Mouse (Mus musculus) right cerebral cortex, postnatal 36 days (tissue): ENCODE data around the gene Zfp69.

Experiments used
- DNase-seq, 2 experiments: peaks; one replicate each; pipeline ENCODE4 v3.0.0; 2022; ENCODE audit warnings: low spot score in 2 of 2, mixed read lengths in 1 of 2

The Zfp69 gene

GRCm38 (mm10) chr4:120951428-120951973 is at the start of gene Zfp69:
Zfp69 (minus strand) TSS chr4:120951699.
- peak; percentile 67 to 70 for DNase-seq

- no peak for DNase-seq
These were observed 49.5 kb upstream of the Zfp69 start for GRCm38 (mm10) chr4:121001042-121001441.

GRCm38 (mm10) chr4:120995911-120996310 is 44.4 kb upstream of the Zfp69 start:
- DNase-seq: no peak

- no peak for DNase-seq
These were observed 41.5 kb upstream of the Zfp69 start for GRCm38 (mm10) chr4:120993025-120993424.

GRCm38 (mm10) chr4:120992284-120992683 is 40.8 kb upstream of the Zfp69 start:
- DNase-seq: no peak

- no peak for DNase-seq
These were observed 35.8 kb upstream of the Zfp69 start for GRCm38 (mm10) chr4:120987319-120987718.

GRCm38 (mm10) chr4:120986446-120986845 is 34.9 kb upstream of the Zfp69 start:
- DNase-seq: no peak

- DNase-seq: no peak
These were observed 26.7 kb upstream of the Zfp69 start for GRCm38 (mm10) chr4:120978221-120978620.

- DNase-seq: no peak
These were observed 23.9 kb upstream of the Zfp69 start for GRCm38 (mm10) chr4:120975428-120975734.

- peak; percentile 37 to 51 for DNase-seq
These were observed 23.4 kb upstream of the Zfp69 start for GRCm38 (mm10) chr4:120974711-120975427.

GRCm38 (mm10) chr4:120971842-120972241 is 20.3 kb upstream of the Zfp69 start:
- no peak for DNase-seq

GRCm38 (mm10) chr4:120969382-120970146 is 18.1 kb upstream of the Zfp69 start:
- no peak for DNase-seq

GRCm38 (mm10) chr4:120968486-120968885 is 17.0 kb upstream of the Zfp69 start:
- no peak for DNase-seq

GRCm38 (mm10) chr4:120955586-120955985 is 4.1 kb upstream of the Zfp69 start:
- DNase-seq: no peak

GRCm38 (mm10) chr4:120953667-120954066 is 2.2 kb upstream of the Zfp69 start:
- no peak for DNase-seq

GRCm38 (mm10) chr4:120953038-120953437 is 1.5 kb upstream of the Zfp69 start:
- no peak for DNase-seq

- no peak for DNase-seq
These were observed 664 bp upstream of the Zfp69 start for GRCm38 (mm10) chr4:120952163-120952562.

- DNase-seq: no peak
These were observed 604 bp downstream of the Zfp69 start for GRCm38 (mm10) chr4:120950763-120951427.

GRCm38 (mm10) chr4:120948938-120949337 is 2.6 kb downstream of the Zfp69 start:
- DNase-seq: no peak

GRCm38 (mm10) chr4:120935006-120935405 is 16.5 kb downstream of the Zfp69 start:
- DNase-seq: no peak

GRCm38 (mm10) chr4:120930736-120931135 is 20.8 kb downstream of the Zfp69 start:
- DNase-seq: no peak

GRCm38 (mm10) chr4:120928686-120929085 is 22.8 kb downstream of the Zfp69 start:
- DNase-seq: no peak
